Mouse (Mus musculus) embryonic stem cell, embryonic (primary cell): ENCODE measurements at regions not wholly inside any gene's neighbourhood (a gene's known extent, or its start where the extent isn't known, plus 50 kb on each side); places are given as distances from the start of the nearest gene placed in this dataset.

Experiments
- CTCF ChIA-PET, 4 experiments: fragments of 300-600 bp in 2 of 4; fragments of 350-600 bp in 2 of 4; sonication (Branson Sonifier 250); formaldehyde crosslinking; loops; one replicate each; lab custom pipeline; 2022; ENCODE audit warnings: inconsistent platforms in 2 of 4; lab: Charles Lee
- POLR2A ChIA-PET, 4 experiments: fragments of 300-600 bp in 2 of 4; fragments of 350-600 bp in 2 of 4; sonication (Branson Sonifier 250); formaldehyde crosslinking; loops; one replicate each; lab custom pipeline; 2022; ENCODE audit warnings: antibody characterized with exemption in 4 of 4, inconsistent platforms in 1 of 4; lab: Charles Lee

- CTCF ChIA-PET, result interaction anchor here in 2 of 4 experiments (0.7 to 1.8 kb wide), 2 partner anchors 95 to 281 kb away, joined by 3 to 5 read pairs; no protein-coding TSS in a partner anchor
- POLR2A ChIA-PET, result no interaction called here
Observed at GRCm38 (mm10) chr5:111901678-111902077, 168.0 kb downstream of the Gm26897 start.

- POLR2A ChIA-PET, result no interaction called here
- CTCF ChIA-PET, result interaction anchor here in 1 of 4 experiments (0.6 kb wide), 1 partner anchor 951 kb away, joined by 3 read pairs; no protein-coding TSS in a partner anchor
Observed at GRCm38 (mm10) chr5:111908085-111908484, 174.4 kb downstream of the Gm26897 start.

- CTCF ChIA-PET, result no interaction called here
- POLR2A ChIA-PET, result interaction anchor here in 1 of 4 experiments (0.7 kb wide), 1 partner anchor 353 kb away, joined by 3 read pairs; no protein-coding TSS in a partner anchor
Observed at GRCm38 (mm10) chr5:111910514-111910913, 176.8 kb downstream of the Gm26897 start.

- POLR2A ChIA-PET, result interaction anchor here in 1 of 4 experiments (0.5 kb wide), 1 partner anchor 191 kb away, joined by 4 read pairs; no protein-coding TSS in a partner anchor
- CTCF ChIA-PET, result interaction anchor here in 1 of 4 experiments (0.7 kb wide), 1 partner anchor 218 kb away, joined by 3 read pairs; no protein-coding TSS in a partner anchor
Observed at GRCm38 (mm10) chr5:111913354-111913753, 179.6 kb downstream of the Gm26897 start.

GRCm38 (mm10) chr5:111914296-111914695, 180.6 kb downstream of the Gm26897 start:
- CTCF ChIA-PET, result no interaction called here
- POLR2A ChIA-PET, result no interaction called here

GRCm38 (mm10) chr5:111917643-111918252, 184.0 kb downstream of the Gm26897 start:
- ChIA-PET CTCF (no interaction called here), POLR2A (interaction anchor here in 1 of 4 experiments (0.6 kb wide), 1 partner anchor 153 kb away, joined by 4 read pairs; no protein-coding TSS in a partner anchor)

- ChIA-PET CTCF (interaction anchor here in 1 of 4 experiments (1.0 kb wide), 1 partner anchor 9 kb away, joined by 3 read pairs; no protein-coding TSS in a partner anchor), POLR2A (no interaction called here)
Observed at GRCm38 (mm10) chr5:111918888-111919287, 185.2 kb downstream of the Gm26897 start.

- ChIA-PET POLR2A (no interaction called here), CTCF (interaction anchor here in 1 of 4 experiments (1.3 kb wide), 1 partner anchor 259 kb away, joined by 3 read pairs; no protein-coding TSS in a partner anchor)
Observed at GRCm38 (mm10) chr5:111922991-111923701, 189.4 kb downstream of the Gm26897 start.

- CTCF ChIA-PET, result interaction anchor here in 1 of 4 experiments (0.9 kb wide), 1 partner anchor 152 kb away, joined by 3 read pairs; no protein-coding TSS in a partner anchor
- POLR2A ChIA-PET, result no interaction called here
Observed at GRCm38 (mm10) chr5:111925757-111926156, 192.0 kb downstream of the Gm26897 start.

- ChIA-PET POLR2A (interaction anchor here in 1 of 4 experiments (0.7 kb wide), 1 partner anchor 114 kb away, joined by 6 read pairs; no protein-coding TSS in a partner anchor), CTCF (interaction anchor here in 3 of 4 experiments (0.6 to 1.1 kb wide), 4 partner anchors 80 to 516 kb away, joined by 3 to 4 read pairs (median 3); no protein-coding TSS in a partner anchor)
Observed at GRCm38 (mm10) chr5:111929180-111929990, 195.7 kb downstream of the Gm26897 start.

- ChIA-PET POLR2A (no interaction called here), CTCF (no interaction called here)
Observed at GRCm38 (mm10) chr5:111929991-111930339, 196.2 kb downstream of the Gm26897 start.

- POLR2A ChIA-PET, result no interaction called here
- CTCF ChIA-PET, result no interaction called here
Observed at GRCm38 (mm10) chr5:111931733-111932132, 198.0 kb downstream of the Gm26897 start.

- ChIA-PET CTCF (no interaction called here), POLR2A (no interaction called here)
Observed at GRCm38 (mm10) chr5:111935381-111936134, 201.8 kb downstream of the Gm26897 start.

GRCm38 (mm10) chr5:111941831-111942230, 208.1 kb downstream of the Gm26897 start:
- ChIA-PET CTCF (no interaction called here), POLR2A (interaction anchor here in 2 of 4 experiments (0.5 to 0.6 kb wide), 2 partner anchors 93 to 527 kb away, joined by 4 to 5 read pairs; no protein-coding TSS in a partner anchor)

GRCm38 (mm10) chr5:111942792-111943191, 209.1 kb downstream of the Gm26897 start:
- ChIA-PET POLR2A (no interaction called here), CTCF (no interaction called here)

- CTCF ChIA-PET, result interaction anchor here in 1 of 4 experiments (0.6 kb wide), 1 partner anchor 509 kb away, joined by 4 read pairs; no protein-coding TSS in a partner anchor
- POLR2A ChIA-PET, result interaction anchor here in 1 of 4 experiments (0.6 kb wide), 1 partner anchor 115 kb away, joined by 3 read pairs; no protein-coding TSS in a partner anchor
Observed at GRCm38 (mm10) chr5:111943337-111944162, 209.8 kb downstream of the Gm26897 start.
